Mouse (Mus musculus) 416B (cell line): Measurements from ENCODE around the gene Ccdc36.

Experiments
- DNase-seq: peaks from one replicate; pipeline ENCODE4 v3.0.0; 2011; ENCODE audit warnings: low read depth

Gene Ccdc36

DNA sequence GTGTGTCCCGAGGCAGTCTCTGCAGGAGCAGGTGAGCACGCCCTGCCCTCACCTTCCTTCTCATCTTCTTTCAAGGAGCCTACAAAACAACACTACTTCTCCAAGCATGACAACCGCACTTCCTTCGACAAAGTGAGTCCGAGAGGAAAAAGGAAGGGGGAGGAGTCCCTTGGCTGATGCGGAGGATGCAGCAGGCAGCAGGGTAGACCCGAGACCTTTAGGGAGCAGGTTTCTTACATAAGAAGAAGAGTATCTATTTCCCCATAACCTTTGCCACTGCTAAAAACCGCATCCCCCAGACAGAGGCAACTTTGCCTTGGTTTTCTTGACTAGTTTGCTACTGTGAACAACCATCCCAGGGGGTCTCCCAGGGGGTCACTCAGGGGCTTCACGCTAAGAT lies 16.8 kb upstream of the Ccdc36 start:
- peak; percentile 19 for DNase-seq

DNA sequence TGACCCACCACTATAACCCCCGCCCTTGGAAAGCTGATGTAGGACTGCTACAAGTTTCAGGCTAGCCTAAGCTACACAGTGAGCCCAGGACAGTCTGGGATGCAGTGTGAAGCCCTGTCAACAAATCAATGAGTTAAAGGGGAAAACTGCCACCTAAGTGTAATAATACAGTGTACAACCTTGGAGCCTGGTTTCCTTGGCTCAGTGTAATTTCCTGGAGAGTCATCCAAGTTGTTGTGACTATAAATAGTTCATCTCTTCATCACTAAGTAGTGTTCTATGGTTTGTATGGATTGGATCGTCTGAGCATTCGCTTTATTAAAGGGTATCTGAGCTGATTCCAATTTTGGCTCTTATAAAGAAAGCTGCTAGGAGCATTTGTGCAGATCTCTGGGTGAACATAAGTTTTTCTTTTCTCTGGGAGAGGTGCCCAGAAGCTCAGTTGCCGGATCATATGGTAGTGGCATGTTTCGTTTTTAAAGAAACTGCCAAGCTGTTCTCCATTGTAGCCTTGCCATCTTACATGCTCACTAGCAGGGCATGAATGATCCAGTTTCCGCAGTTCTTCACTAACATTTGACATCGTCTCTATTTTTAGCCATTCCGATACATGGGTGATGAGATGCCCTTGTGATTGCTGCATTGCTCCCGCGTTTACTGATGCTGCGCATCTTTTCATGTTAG lies 13.1 kb upstream of the Ccdc36 start:
- no peak for DNase-seq

DNA sequence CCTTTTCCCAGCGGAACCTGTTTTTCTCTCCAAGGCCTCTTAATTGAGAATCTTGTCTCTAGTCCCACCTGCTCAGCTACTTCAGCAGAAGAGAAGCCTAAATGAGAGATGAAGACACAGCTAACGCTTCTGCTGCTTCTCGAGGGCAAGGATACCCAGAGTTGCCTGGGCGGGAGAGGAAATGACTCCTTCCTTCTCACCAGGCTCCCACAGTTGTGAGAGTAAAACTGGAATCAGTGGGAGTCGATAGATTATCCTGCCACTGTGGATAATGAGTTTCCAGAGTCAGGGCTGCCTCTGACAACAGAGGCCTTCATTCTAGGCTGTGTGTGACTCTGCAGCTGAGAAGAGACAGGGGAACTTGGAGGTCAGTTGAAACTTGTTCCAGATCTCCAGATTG lies 12.2 kb upstream of the Ccdc36 start:
- no peak for DNase-seq

DNA sequence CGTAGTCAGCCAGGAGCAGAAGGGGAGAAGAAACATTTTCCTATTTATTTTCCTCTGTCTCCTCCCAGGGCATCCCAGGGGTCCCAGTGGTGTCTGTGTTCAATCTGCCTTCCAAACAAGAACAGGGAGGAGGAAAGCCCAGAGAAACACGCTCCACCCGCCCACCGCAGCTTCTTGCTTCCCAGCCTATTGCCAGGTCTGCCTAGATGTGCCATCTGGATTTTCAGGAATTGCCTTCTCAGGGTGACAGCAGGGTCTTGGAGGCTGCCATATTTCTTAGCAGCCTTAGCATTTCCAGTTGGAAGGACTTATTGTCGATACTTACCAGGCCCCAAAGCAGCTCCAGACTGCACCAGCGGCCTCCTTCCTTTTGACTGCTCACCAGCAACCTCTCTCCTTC lies 10.9 kb upstream of the Ccdc36 start:
- no peak for DNase-seq

DNA sequence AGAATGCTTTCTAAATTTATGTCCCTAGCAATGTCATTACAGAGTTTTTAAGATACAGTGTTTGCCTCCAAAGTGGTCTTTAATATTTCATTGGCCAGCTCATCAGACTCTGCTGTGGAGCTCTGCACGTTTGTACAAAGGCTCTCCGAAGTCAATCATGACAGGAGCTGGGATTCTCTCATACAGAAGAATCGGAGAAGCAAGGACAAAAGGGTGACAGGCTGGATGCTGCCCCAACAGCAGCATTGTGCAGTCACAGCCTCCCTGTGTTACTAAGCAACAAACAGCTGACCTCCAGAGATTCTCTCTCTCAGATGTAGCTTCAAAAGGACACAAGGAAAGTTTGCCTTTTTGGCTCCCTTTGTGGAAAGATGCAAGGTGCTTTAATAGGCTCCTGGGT lies 7.9 kb upstream of the Ccdc36 start, which contains the start of gene BC048562:
BC048562 (plus strand) TSS at position 301 of the 400 bp plus-strand sequence.
- no peak for DNase-seq

DNA sequence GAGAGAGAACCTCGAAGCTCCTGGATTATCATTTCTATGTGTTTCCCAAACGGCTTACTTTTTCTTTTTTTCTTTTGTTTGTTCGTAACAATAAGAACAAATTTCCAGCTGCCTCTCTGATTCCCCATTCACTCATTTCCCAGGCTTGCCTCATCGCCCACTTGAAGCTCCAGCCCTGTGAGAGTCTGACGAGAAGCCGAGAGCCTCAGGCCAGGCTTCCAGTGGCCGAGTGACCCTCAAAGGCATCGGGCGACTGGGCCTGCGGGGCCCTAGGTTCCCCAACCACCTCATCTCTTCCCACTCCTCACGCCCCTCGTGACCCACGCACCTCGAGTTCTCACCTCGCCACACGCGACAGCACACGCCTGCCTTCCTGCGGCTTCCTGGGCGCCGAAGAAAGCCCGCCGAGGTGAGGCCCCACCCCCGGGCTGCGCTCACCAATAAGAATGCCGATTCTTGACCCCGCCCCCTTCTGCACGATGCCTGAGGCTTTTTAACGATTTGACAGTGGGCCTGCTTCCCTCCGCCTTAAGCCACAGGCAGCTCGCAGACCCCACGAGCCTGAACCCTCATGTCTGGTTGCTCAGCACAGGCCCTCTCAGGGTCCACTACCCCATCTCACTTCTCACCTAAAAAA lies 3.3 kb upstream of the Ccdc36 start:
- no peak for DNase-seq

DNA sequence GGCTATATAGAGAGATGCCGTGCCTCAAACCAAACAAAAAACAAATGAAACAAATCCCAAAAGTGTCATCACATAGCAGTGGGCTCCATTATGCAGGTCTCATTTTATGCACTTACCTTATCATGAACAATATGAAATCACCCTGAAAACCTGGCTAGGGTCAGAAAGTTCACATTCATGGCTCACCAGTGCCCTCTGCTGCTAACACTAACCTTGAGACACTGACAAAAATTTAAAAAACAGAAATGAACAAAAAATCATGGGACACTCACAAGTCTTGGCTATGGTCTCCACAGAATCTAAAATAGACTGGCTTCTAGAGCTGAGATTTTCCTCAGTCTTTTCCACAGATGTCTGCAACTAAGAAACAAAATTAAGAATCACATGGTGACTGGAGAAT lies 16.1 kb downstream of the Ccdc36 start:
- DNase-seq, result peak; percentile 68

DNA sequence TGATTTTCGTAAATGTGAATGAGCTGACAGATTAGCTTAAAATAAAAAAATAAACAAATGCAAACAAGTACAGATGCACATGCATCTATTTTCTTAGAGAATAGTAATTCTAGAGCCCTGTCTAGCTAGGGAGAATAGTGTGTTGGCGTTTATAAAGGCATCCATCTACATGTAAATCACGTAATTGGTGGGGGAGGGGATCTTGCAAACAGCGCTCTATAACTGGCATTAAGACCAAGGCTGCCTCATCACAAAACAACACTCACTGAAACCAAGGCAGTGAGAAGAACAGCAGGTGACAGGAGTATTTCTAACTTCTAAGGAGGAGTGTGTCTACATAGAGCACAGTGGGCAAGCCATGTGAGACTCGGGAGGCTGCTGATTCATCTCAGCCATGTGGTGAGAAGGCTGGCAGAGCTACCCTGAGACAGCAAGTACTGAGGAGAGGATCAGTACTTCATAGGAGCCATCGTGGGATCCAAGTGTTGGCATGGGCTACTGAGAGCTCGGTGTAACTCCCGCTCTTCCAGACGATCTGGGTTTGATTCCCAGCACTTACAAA lies 16.8 kb downstream of the Ccdc36 start:
- DNase-seq, result peak; percentile 16

DNA sequence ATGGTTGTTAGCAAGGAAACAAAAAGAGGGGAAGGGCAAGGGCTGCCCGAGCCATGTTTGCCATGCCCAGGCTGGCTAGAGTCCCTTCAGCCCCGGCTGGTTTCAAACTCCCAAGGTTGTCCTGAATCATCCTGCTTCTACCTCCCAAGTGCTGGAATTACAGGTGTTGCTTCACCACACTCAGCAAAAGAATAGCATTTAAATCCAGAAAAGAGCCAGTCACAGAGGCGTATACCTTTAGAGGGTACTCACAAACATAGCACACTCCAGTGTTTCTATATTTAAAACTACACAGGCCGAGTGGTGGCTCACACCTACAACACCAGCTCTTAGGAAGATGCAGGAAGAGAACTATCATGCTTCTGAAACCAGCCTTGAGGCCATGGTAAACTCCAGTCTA lies 18.7 kb downstream of the Ccdc36 start:
- DNase-seq, result no peak

DNA sequence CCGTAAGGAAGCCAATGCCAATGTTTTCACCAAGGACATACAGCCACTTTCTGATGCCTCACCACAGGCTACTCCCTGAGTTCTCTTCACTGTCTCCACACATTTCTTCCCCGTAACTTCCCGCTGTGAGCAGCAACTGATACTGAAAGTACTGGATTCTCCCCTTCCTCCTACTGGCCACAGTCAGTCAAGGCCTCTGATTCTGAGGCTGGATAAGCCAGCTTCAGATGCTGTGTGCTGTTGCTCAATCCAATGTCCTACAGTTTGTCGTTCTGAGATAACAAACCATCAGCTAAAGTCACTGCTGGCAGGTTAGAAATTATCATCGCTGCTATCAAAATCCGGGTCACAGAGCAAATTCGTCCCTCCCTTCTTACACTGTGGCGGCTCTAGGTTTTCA lies 23.8 kb downstream of the Ccdc36 start:
- peak; percentile 83 for DNase-seq

DNA sequence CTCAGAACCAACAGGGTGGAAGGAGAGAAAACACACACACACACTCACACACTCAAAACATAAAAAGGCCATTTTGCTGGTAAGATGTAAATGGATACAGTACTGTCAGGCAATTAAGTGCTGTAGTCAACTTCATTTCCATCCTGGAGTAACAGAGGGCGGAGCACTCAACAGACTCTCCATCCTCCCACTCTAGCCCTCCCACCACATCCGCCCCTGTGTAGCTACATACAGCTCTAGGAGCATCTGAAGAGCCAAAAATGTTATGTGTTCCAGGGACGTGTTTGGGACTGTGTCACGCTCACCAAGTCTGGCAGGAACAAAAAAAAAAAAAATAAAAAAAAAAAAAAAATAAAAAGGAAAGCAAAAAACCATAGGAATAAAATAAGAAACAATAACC lies 25.2 kb downstream of the Ccdc36 start:
- no peak for DNase-seq

DNA sequence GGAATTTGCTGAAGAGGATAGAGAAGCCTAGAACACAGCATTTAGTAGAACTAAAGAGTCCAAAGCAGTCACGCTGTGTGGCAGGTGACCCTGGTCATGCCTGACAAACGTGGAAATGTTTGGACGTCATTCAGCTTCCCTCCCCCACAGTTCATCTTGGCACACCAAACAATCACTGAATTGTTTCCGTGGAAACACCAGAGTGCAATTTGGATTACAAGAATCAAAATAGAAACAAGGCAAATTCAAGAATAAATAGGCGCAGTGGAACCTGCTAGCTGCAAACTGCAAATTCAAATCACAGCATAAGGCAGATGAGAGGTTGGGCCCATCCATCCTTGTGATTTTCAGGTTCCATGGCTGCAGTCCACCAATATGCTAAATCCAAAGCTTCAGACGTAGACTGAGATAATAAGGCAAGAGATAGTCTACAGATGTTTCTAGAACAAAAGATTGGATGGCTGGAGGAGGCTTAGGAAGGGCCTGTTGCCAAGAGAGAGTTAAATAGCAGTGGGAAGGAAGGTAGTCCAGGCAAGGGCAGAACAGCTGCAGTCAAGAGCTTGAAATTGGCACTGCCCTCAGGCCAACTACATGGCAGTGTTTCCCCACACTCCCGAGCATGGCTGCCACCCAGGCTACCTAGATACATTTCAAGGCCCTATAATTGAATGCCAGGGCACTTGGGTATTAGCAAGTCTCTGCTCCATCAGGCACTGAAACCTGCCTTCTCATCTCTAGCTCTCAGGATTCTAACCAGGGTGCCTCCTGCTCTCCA lies 26.9 kb downstream of the Ccdc36 start:
- no peak for DNase-seq

DNA sequence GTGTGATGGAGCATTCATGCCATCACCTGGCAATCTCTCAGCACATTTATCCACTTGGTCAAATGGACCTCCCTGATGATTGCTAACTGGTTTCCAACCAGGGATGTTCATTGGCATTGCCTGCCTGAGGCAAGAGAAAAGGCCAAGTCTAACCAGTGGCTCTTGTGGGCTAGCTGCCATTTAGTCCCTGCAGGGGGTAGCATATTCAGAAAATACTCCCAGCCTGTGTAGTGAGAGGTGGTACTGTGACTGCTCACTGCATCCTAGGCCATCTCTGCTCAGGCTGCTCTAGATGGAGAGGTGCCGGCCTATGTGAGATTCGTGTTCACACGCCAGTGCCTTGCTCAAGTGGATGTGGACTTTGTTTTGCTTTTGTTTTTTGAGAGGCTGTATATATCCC lies 30.0 kb downstream of the Ccdc36 start:
- no peak for DNase-seq

DNA sequence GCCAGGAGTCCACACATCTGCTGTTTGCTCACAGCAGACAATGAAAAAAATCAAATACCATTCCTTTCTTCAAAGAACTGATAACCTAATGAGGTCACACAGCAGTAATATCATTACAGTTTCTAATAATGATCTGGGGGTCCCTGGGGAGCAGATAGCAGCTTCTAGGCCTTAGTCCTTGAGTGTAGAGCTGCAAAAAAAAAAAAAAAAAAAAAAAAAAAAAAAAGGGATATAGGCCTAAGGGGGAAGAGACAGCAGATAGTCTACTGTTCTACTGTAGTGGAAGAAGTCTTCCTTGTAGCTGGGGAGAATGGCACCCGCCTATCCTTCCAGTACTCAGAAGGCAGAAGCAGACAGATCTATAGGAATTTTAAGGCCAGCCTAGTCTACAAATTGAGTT lies 32.9 kb downstream of the Ccdc36 start:
- DNase-seq, result no peak

DNA sequence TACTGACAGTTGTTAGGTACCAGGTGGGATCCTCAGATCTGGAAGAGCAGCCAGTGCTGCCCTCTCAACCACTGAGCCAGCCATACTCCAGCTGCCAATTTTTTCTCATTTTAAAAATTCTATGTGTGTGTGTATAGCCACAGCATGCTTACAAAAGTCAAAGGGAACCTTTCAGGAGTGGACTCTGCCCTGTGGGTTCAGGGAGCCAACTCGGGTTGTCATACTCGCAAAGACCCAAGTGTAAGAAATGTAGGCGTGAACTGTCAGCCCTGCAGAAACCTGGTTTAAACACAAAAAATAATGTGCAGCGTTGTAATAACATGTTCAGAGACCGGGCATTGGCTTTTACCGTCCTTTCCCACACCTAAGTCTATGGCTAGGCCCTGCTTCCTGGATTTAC lies 34.1 kb downstream of the Ccdc36 start:
- DNase-seq, result no peak

DNA sequence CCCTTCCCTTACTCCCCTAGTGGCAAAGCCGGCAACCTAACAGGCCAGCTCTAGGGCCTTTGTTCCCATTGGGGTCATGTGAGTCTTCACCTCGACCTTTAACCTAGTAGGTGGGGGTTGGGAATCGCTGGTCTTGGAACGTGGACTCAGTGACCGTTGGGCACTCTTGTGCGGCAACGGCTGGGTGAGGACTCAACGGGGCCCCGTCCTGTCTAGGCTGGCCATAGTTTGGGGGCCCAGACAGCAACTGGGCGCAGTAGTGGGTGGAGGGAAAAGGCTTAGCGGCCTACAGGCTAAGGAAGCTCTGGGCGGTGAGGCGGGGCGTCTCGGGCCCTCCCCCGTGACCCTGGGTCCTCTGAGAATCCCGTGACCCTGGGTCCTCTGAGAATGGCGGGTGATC lies 35.6 kb downstream of the Ccdc36 start, which contains the start of gene 1700102P08Rik:
1700102P08Rik (plus strand) TSS at position 130 of the 400 bp plus-strand sequence.
- DNase-seq, result no peak

DNA sequence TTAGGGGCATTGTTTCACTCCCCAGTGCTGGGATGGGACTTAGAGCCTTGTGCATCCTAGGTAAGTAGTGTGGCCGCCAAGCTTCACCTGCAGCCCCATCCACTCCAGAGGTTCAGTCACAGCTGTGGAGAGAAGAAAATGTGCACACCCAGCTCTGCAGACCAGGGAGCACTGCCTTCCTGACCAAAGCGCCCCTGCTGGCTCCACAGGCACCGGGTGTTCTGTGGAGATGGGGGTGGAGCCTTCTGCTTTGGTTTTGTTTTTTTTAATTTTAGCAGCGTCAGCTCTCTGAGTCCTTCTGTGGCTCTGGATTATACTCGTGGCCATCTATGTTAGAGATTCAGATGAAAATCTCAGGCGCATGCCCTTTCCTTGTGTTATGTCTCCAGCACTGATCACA lies 39.1 kb downstream of the Ccdc36 start:
- no peak for DNase-seq

DNA sequence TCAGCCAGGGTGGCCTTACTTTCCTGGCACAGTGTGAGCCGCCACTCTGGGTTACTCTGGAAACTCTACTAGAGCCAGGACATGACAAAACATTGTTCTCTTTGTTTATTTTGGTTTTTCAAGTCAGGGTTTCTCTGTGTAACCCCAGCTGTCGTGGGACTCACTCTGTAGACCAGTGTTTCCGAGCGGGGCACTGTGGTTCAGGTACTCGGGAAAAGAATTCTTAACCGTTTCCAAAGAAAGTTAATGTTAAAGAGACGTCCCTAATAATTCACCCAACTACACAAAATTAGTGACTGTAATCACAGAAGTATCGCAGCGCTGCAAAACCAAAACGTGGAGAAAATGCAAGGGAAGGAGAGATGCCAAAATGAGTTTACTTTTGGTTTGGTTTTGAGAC lies 39.7 kb downstream of the Ccdc36 start:
- no peak for DNase-seq

DNA sequence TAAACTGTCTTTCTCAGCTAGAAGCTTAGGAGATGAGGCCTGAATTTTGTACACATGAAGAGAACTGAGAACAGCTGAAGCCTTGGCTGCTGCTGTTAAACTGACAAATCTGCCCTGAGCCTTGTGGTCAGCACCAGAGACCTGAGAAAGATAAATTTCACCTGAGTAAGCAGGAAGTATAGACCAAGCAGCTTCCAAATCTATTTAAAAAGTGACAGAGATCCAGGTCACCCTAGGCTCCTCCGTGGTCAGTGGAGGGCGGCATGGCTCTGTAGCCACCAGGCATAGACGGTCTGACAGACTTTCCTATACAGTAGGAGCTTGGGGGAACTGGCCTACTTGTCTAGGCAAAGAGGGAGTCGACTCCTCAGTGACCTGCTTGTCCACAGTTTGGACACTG lies 41.5 kb downstream of the Ccdc36 start:
- no peak for DNase-seq

DNA sequence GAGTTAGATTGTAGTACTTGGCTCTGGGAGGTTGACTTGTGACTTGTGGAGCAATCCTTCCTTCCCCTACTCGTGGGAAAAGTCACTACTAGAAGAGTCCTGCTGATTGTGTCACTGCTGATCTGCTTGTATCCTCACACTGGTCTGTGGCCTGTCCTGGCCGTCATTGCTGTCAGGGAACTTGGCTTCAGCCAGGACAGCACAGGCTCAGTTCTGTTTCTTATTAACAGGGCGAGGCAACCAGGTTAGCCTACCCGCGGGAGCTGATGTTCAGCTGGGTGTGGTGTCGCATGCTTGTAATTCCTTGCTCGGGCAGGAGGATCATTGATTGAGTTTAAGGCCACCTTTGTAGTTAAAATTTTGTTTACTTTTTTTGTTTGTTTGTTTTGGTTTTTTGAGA lies 43.3 kb downstream of the Ccdc36 start:
- peak; percentile 10 for DNase-seq

DNA sequence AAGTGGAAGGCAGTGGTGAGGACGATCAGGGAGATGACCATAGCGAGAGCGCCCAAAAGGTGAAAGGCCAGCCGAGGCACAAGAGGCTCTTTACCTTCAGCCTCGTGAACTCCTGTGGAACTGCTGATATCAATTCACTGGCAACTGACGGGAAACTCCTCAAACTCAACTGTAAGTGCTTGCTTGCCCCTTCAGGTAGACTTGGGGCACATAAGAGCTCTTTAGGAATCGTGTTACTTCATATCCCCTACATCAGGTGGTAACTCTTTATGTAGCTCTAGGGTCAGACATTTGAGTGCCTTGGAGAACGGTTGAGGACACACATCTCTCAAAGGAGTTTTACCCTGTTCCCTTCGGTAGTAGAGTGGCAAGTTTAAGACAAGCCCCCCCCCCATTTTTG lies 46.9 kb downstream of the Ccdc36 start:
- no peak for DNase-seq

DNA sequence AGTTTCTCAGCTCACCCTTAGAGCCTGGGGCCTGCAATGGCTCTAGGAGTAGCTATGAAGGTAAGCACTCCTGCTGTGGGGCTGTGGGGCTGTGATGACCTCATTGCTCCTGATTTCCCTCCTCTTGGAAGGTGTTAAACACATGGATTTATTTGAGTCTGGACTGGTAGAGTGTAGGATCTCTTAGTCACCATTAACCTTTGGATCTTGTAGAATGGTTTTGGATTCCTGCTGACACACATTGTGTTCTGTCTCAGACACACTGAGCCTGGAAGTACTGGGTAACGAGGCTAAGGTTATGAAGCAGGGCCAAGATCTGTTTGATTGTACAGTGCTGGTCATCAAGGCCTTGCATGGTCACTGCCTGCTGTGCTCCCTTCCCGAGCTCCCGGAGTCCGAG lies 49.0 kb downstream of the Ccdc36 start:
- no peak for DNase-seq

DNA sequence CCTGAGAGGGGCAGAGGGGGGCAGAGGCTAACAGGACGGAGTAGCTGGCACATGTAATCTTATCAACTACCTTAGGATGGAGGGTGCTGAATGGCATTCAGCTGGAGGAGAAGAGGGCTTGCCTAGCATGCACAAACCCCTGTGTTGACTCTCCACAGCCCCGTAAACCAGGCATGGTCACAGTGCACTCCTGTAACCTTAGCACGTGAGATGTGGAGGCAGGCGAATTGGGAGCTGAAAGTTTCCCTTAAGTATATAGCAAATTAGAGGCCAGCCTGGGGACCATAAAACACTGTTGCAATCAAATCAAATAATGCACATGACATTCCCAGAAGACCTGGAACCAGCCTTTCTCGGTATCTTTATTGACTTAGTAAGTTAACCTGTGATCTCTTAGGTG lies 49.5 kb downstream of the Ccdc36 start:
- no peak for DNase-seq
